Mouse (Mus musculus): Measurements from ENCODE around the gene H2-M1.

The H2-M1 gene

DNA sequence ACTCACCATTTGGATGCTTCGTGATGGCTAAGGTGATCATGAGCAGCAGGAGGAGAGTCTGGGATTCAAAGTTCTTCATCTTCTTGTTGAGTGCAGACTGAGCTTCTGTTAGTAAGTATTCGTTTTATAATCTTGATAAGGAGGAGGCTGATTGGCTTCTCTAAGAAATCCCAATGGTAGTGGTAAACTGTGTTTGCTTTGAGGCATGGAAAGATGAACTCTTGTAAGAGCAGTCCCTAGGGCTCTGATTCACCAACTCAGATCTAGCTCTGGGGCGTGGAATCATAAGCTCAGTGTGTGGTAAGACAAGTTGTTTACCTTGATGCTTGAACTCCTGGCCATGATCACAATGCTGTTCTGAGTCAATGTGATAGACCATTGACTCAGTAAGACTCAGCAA, at the start of gene H2-M1:
Gene H2-M1, minus strand, starts transcription at position 101 of the 400 bp plus-strand sequence.
- DNase-seq, result no peak

DNA sequence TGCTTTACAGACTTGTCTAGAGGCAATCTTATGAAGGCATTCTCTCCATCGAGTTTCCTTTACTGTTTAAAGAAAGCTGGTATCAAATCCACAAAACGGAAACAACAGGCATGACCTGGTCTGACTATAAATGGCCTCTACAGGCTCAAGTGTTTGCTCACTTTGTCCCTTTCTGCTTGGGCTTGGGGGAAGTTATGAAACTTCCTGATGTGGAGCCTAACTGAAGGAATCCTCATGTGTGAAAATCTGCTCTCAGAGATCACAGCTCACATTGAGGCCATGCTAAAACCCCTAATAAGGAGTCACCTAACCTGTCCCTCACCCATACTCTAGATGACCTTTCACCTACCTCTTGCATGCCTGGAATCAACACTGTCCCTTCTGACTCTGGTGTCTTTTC, 25.7 kb upstream of the H2-M1 start:
- DNase-seq, result no peak

GRCm38 (mm10) chr17:36642566-36642965, 29.5 kb downstream of the H2-M1 start, which contains the start of gene H2-M9:
TSS of gene H2-M9 (minus strand) at chr17:36642666.
- DNase-seq, result no peak
